Mouse (Mus musculus): ENCODE results near the gene Rabep1.

Gene Rabep1

GRCm38 (mm10) chr11:70844559-70845456 is at the start of gene Rabep1:
Gene Rabep1, plus strand, starts transcription at chr11:70844778.
- peak; percentile 97 to 98 for DNase-seq

GRCm38 (mm10) chr11:70802208-70802864 is 42.2 kb upstream of the Rabep1 start:
- no peak for DNase-seq

DNA sequence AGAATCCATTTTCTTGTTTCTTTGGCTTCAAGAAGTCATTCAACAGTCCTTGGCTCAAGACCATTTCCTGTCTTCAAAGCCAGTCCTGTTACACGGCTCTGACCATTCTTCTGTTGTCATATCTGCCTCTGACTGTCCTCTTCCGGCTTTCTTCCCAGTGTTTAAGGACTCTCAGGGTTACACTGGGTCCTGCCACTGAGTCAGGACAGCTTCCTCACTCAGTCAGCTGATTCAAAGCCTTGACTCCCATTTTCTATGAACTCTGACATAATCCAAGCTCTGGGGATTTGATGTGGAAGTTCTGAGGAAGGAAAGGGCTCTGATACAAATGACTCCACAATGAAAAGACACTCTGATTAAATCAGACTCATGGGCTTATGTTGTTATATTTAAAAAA is 41.7 kb upstream of the Rabep1 start:
- DNase-seq = no peak

- no peak for DNase-seq
These were observed 40.8 kb upstream of the Rabep1 start for GRCm38 (mm10) chr11:70803711-70804200.

DNA sequence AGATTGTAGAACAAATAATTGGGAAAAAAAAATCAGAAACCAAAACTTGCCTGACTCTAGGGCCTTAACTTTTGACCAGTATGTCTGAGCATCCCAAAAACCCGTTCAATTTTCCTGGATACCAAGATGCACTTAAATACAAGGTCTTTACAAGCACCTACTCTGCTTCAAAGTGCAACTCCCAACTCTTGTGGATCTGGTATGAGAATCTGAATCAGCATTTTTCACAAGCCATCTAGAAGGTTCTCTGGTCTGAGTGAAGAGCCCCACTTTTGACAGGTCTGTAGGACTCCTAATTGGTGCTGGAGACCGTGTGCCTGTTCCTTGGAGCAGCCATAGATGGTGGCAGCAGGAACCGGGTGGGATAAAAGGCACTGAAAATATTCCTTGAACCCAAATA is 40.2 kb upstream of the Rabep1 start:
- DNase-seq = no peak

DNA sequence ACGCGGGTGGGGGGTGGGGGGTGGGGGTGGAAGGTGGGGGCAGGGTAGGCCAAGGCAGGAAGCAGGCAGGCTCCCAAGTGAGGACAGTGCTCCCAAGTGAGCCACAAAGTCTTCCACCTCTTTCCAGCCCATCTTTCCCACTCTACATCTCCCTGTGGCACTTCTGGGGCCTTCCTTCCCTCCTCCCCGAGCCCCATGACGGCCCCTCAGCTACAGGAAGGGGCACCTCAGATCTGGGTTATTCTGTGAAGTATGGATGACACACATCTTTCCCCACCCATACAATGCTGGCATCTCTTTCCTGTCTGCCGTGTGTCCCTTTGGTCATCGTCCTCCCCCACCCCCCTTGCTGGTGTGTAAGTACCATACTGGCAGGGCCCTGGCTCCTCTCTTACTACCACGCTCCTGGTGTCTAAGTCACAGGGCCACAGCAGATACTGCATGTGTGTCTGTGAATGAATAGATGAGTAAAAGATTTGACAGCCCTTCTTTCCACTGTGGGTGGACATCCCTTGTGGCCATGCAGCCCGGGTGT is 38.9 kb upstream of the Rabep1 start:
- DNase-seq = no peak

DNA sequence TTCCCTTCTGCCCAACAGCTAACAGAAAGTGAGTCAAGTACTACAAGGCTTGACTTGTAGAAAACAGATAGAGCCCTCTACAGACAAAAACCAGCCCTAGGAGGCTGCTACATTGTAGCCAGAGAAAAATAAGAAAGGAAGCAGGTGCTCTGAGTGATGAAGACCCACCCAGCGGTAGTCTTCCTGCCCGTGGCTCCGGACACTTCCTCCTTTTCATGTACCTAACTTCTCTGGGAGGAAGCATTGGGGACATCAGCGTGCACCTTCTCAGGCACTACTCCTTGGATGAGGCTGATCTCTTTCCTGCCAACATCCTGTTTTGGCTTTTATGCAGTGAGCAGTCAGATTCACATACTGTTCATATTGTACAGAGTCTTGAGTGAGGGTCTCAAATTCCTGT is 37.9 kb upstream of the Rabep1 start:
- no peak for DNase-seq

GRCm38 (mm10) chr11:70807630-70808029 is 36.9 kb upstream of the Rabep1 start:
- no peak for DNase-seq

- DNase-seq = no peak
These were observed 36.5 kb upstream of the Rabep1 start for GRCm38 (mm10) chr11:70808101-70808500.

DNA sequence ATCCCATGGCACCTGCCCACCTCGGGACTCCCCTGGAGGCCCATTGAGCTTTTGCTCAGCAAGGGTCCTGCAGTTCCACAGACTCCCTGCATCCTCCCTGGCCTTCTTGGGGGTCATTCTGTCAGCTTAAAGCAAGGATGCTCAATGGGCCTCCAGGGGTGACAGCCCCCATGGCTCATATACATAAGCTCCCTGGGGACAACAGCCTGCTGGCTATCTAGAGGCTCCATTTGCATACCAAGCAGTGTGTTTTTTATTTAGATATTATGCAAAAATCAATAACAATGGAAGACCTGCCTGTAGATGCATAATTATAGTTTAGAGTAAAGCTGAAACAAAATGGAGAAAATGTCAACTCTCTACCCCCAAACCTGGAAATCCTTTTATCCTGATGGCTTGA is 35.6 kb upstream of the Rabep1 start:
- no peak for DNase-seq

DNA sequence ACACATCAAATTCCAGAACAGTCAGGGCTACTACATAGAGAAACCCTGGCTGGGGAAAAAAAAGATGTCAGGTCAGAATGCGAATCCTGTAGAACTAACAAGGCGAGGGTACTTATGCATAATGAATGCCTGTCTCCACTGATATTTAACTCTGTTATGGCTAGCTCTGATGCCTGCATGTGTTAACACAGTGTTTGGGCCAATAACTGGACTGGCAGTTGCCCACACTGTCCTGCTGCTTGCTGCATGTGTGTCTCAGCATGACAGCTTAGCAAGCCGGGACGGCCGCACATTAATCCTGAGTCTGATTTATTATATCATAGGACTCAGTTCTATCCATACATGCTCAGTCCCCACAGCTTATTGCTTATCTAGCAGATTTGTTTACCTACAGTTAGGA is 33.5 kb upstream of the Rabep1 start:
- no peak for DNase-seq

- no peak for DNase-seq
These were observed 32.9 kb upstream of the Rabep1 start for GRCm38 (mm10) chr11:70811471-70812240.

GRCm38 (mm10) chr11:70812365-70812764 is 32.2 kb upstream of the Rabep1 start, which contains the start of gene Scimp:
Gene Scimp, minus strand, starts transcription at chr11:70812586.
- DNase-seq = no peak

- DNase-seq = no peak
These were observed 29.5 kb upstream of the Rabep1 start for GRCm38 (mm10) chr11:70815071-70815470.

- peak in 1 of 2 experiments; percentile 72 for DNase-seq
These were observed 29.0 kb upstream of the Rabep1 start for GRCm38 (mm10) chr11:70815498-70816078.

- peak in 1 of 2 experiments; percentile 10 for DNase-seq
These were observed 27.8 kb upstream of the Rabep1 start for GRCm38 (mm10) chr11:70816770-70817169.

- no peak for DNase-seq
These were observed 24.5 kb upstream of the Rabep1 start for GRCm38 (mm10) chr11:70820120-70820519.

DNA sequence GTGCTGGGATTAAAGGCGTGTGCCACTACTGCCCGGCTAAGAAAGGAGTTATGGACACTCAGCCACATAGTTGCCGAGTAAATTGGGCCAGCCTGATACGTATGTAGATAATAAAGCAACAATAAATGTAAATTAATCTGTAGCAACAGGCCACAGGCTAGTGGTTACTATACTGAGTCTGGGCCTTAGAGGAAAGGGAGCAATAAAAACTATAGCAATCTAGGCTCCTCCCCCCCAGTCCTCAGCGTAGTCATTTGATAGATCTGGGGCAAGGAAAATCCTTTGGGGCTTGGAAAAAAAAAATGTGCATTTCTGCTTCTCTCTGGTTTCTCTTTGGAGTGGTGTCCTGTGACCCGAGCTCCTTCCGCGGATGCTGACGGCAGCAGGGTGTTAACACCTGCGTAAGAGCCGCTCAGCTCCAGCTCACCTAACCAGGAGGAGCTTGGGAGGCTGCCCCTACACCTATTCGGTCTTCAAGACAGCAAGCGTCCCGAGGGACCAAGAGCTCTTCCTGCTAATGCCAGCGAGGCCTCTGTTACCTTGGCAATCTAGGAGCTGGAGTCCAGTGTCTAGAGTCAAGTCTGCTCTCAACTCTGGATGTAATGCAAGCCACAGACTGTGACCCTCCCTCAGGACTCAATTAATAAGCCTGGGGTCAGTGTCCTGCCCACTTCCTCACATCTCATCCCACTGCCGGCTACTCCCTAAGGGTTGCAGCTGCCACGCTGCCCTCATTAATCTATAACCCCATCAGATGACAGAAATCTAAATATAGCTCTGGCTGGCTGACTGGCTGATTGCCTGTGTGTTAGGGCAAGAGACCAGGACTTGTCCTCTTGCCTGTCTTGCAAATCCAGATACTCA is 22.6 kb upstream of the Rabep1 start:
- DNase-seq = peak; percentile 73 to 88

DNA sequence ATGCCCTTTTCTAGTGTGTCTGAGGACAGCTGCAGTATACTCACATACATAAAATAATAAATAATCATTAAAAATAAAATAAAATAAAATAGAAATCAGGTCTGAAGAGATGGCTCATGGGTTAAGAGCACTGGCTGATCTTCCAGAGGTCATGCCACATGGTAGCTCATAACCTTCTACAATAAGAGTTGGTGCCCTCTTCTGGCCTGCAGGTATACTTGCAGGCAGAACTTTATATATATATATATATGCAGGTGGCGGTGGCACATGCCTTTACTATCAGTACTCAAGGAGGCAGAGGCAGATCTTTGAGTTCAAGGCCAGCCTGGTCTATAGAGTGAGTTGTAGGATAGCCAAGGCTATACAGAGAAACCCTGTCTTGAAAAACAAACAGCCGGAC is 18.4 kb upstream of the Rabep1 start:
- no peak for DNase-seq

DNA sequence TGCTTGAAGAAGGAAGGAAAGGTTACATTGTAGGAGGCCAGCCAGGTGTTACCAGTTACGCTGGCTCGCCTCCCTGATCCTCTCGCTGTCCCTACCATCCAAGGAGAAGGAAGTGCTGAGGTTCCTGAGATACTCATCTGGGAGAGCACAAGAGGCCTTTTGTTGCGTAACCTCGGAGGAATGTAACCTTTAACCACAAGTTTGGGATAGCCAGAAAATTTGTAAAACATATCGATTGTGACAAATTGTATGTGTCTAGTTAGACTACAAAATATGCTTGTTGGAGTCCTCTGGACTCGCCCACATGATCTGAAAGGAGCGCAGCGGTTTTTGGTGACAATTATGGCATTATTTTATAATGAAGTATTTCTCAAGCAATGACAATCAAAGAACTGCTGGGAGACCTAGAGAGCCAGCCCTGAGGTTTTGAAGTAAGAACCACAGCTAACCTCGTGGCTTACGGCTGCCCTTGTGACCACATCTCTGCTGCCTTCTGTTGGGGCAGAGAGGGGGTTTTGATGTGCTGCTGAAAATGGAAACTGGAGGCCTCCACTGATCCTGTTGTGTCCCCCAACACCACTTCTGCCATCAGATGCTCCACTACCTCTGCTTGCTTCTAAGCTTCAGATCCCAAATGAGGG is 15.5 kb upstream of the Rabep1 start:
- DNase-seq = no peak

GRCm38 (mm10) chr11:70831201-70831600 is 13.4 kb upstream of the Rabep1 start:
- DNase-seq = no peak

Measured in kidney, postnatal 25 days (tissue).